Mouse (Mus musculus): Measurements from ENCODE around the gene Tsr1. TPM values are rescaled to one million over a fixed set of nuclear protein-coding genes. Genes with fewer than 3 reads are reported as not detected.

Gene Tsr1
- total RNA-seq, 2 experiments from 2014 or later: 29.6 to 33.0 TPM

DNA sequence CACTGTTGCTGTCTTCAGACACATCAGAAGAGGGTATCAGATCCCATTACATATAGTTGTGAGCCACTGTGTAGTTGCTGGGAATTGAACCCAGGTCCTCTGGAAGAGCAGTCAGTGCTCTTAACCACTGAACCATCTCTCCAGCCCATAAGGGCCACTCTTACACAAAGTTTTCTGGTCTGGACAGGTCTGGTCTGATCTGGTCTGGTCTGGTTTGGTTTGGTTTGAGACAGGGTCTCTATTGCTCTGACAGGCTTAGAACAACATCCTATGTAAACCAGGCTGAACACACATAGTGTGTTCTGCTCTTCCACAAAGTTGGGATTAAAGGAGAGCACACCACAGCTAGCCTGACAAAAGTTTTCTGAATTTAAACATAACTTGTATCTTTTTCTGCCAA, 58.1 kb downstream of the Tsr1 start:
- intact Hi-C loops (cut with DNase I): no loop called here
- DNase-seq (ENCODE audit: low spot score in 2 of 2): no peak

DNA sequence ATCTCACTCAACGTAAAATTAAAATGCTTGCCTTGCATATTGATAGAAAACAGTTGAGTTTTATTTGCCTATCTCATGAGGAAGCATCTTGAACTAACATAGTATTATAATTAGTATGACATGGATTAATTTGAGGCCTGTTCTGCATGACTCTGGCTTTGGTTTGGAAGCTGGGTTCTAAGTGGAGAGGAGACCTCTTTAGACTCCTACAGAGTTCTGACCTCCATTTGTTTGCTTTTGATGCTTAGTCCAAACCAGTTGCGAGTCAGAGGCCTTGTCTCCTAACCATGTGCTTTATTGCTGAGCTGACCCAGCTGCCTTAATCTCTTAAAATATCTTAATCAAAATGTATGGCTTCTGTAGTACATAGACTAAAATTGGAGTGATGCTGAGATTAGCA, 59.7 kb downstream of the Tsr1 start:
- DNase-seq (ENCODE audit: low spot score in 2 of 2): no peak
- intact Hi-C loops (cut with DNase I): no loop called here

Small RNA genes lying within 50 kb of the gene (microRNA-seq; reads per million reads assigned to microRNA genes)
- 1.0 to 1.1 reads per million in 2 experiments for gene Mir6926

Other genes with a start within 250 kb of the Tsr1 start
- gene Cluh, start 248.6 kb upstream of the Tsr1 start, total RNA-seq (2021): 10 to 100 TPM; 61.5 to 62.1 TPM
- gene Pafah1b1, start 173.4 kb upstream of the Tsr1 start, total RNA-seq (2021): 100 to 1,000 TPM; 441 to 446 TPM
- gene Mettl16, start 127.2 kb upstream of the Tsr1 start, total RNA-seq (2021): 10 to 100 TPM; 19.2 to 24.0 TPM
- gene Mnt, start 67.2 kb upstream of the Tsr1 start, total RNA-seq (2021): 10 to 100 TPM; 31.5 to 32.0 TPM
- 10 to 100 TPM; 65.9 to 68.4 TPM for gene Sgsm2, start 1.0 kb upstream of the Tsr1 start, total RNA-seq (2021)
- gene Smg6, start 27.8 kb downstream of the Tsr1 start, total RNA-seq (2021): 10 to 100 TPM; 22.0 to 22.9 TPM
- 100 to 1,000 TPM; 101 to 103 TPM for gene Srr, start 27.9 kb downstream of the Tsr1 start, total RNA-seq (2021)